Mouse (Mus musculus) forebrain, embryonic 12.5 days (tissue): ENCODE measurements around the gene Igf1r. TPM values are rescaled to one million over a fixed set of nuclear protein-coding genes. Genes with fewer than 3 reads are reported as not detected.
A peak's percentile ranks its signal among the peaks of the same experiment; 100 is the strongest.

ENCODE experiments used
- ATAC-seq: fragments of 200-750 bp; cut with Nextera tagmentation; 2 replicates; pipeline ENCODE4 v1.8.0; 2017; ENCODE audit warnings: moderate TSS enrichment; ENCODE audit not compliant: low FRiP score
- H3K27ac ChIP-seq: fragments of 300-500 bp; sonication (generic); 2 replicates; pipeline ENCODE4 v1.5.1; 2016; ENCODE audit warnings: mild to moderate bottlenecking
- H3K27me3 ChIP-seq: fragments of 300-500 bp; sonication (generic); 2 replicates; pipeline ENCODE4 v1.6.1; 2016; ENCODE audit warnings: mild to moderate bottlenecking
- H3K36me3 ChIP-seq: fragments of 300-500 bp; sonication (generic); replicated peaks from 2 replicates; pipeline ENCODE4 v1.6.1; 2016; ENCODE audit warnings: mild to moderate bottlenecking
- H3K4me1 ChIP-seq: fragments of 300-500 bp; sonication (generic); 2 replicates; pipeline ENCODE4 v1.6.1; 2016
- H3K4me2 ChIP-seq: fragments of 300-500 bp; sonication (generic); 2 replicates; pipeline ENCODE4 v1.6.1; 2016; ENCODE audit warnings: mild to moderate bottlenecking, moderate library complexity
- H3K4me3 ChIP-seq: fragments of 300-500 bp; sonication (generic); replicated peaks from 2 replicates; pipeline ENCODE4 v1.5.1; 2016; ENCODE audit warnings: mild to moderate bottlenecking
- H3K9ac ChIP-seq: fragments of 300-500 bp; sonication (generic); 2 replicates; pipeline ENCODE4 v1.6.1; 2016; ENCODE audit warnings: mild to moderate bottlenecking
- H3K9me3 ChIP-seq: fragments of 300-500 bp; sonication (generic); 2 replicates; pipeline ENCODE4 v1.6.1; 2016
- WGBS: fragments of 180-500 bp; shearing (Covaris S2); methylation state at CpG from one replicate; pipeline ENCODE4 v1.1.7; 2016; 5-methylcytosine and 5-hydroxymethylcytosine counted together
- polyA plus RNA-seq: library from polyadenylated mRNA; unstranded; fragments of >200 nt; fragmentation: Nextera tagmentation; extraction: Ambion mirVana; gene quantifications from 2 replicates; pipeline ENCODE4 v1.2.1, GENCODE M21; 2016

Gene Igf1r
- polyA plus RNA-seq, 1 experiment from 2014 or later, result 36.1 TPM

- Histone ChIP-seq H3K27me3 (no peaks in the 10 kb centered on the region), H3K4me2 (no peak overlapping the region), H3K36me3 (no peaks in the 10 kb centered on the region), H3K4me3 (no peak overlapping the region), H3K4me1 (peaks cover 49% of the 10 kb centered on the region), H3K9me3 (no peaks in the 10 kb centered on the region), H3K27ac (no peak overlapping the region), H3K9ac (no peak overlapping the region)
- WGBS, result 11% methylated on average over 14 of the region's 14 CpGs
- ATAC-seq, result peak; percentile 69
Observed at GRCm38 (mm10) chr7:67961567-67962267, 9.1 kb downstream of the Igf1r start.

- no peak overlapping the region for H3K27ac ChIP-seq
- 87% methylated on average over 3 of the region's 3 CpGs for WGBS
- no peaks in the 10 kb centered on the region for H3K9me3 ChIP-seq
- no peak overlapping the region for H3K9ac ChIP-seq
- no peaks in the 10 kb centered on the region for H3K27me3 ChIP-seq
- no peak for ATAC-seq
- no peak overlapping the region for H3K4me3 ChIP-seq
- H3K4me2 ChIP-seq, result no peak overlapping the region
- no peaks in the 10 kb centered on the region for H3K36me3 ChIP-seq
- peaks cover 32% of the 10 kb centered on the region for H3K4me1 ChIP-seq
Observed at GRCm38 (mm10) chr7:67963691-67964090, 11.1 kb downstream of the Igf1r start.

- Histone ChIP-seq H3K36me3 (no peaks in the 10 kb centered on the region), H3K27me3 (no peaks in the 10 kb centered on the region), H3K4me1 (peaks cover 40% of the 10 kb centered on the region), H3K9ac (no peak overlapping the region), H3K4me3 (no peak overlapping the region), H3K9me3 (no peaks in the 10 kb centered on the region), H3K4me2 (no peak overlapping the region), H3K27ac (no peak overlapping the region)
- 87% methylated on average over 12 of the region's 12 CpGs for WGBS
- ATAC-seq, result no peak
Observed at GRCm38 (mm10) chr7:67968394-67968793, 15.8 kb downstream of the Igf1r start.

GRCm38 (mm10) chr7:67969076-67969475, 16.4 kb downstream of the Igf1r start:
- no peak overlapping the region for H3K27ac ChIP-seq
- H3K4me1 ChIP-seq, result peaks cover 42% of the 10 kb centered on the region
- 91% methylated on average over 9 of the region's 9 CpGs for WGBS
- no peak for ATAC-seq
- H3K4me3 ChIP-seq, result no peak overlapping the region
- H3K4me2 ChIP-seq, result no peak overlapping the region
- no peaks in the 10 kb centered on the region for H3K36me3 ChIP-seq
- H3K9me3 ChIP-seq, result no peaks in the 10 kb centered on the region
- no peaks in the 10 kb centered on the region for H3K27me3 ChIP-seq
- H3K9ac ChIP-seq, result no peak overlapping the region

GRCm38 (mm10) chr7:67973180-67974014, 20.8 kb downstream of the Igf1r start:
- no peaks in the 10 kb centered on the region for H3K9me3 ChIP-seq
- H3K27ac ChIP-seq, result peak overlapping the region; percentile 54
- H3K9ac ChIP-seq, result no peak overlapping the region
- no peak for ATAC-seq
- H3K4me2 ChIP-seq, result no peak overlapping the region
- H3K4me1 ChIP-seq, result peaks cover 52% of the 10 kb centered on the region
- H3K36me3 ChIP-seq, result no peaks in the 10 kb centered on the region
- WGBS, result 9% methylated on average over 15 of the region's 15 CpGs
- no peaks in the 10 kb centered on the region for H3K27me3 ChIP-seq
- H3K4me3 ChIP-seq, result no peak overlapping the region

- no peak for ATAC-seq
- Histone ChIP-seq H3K4me2 (no peak overlapping the region), H3K9me3 (no peaks in the 10 kb centered on the region), H3K9ac (no peak overlapping the region), H3K36me3 (no peaks in the 10 kb centered on the region), H3K27me3 (no peaks in the 10 kb centered on the region), H3K27ac (no peak overlapping the region), H3K4me1 (peaks cover 34% of the 10 kb centered on the region), H3K4me3 (no peak overlapping the region)
- 81% methylated on average over 3 of the region's 3 CpGs for WGBS
Observed at GRCm38 (mm10) chr7:67981956-67982355, 29.3 kb downstream of the Igf1r start.

- Histone ChIP-seq H3K27ac (no peak overlapping the region), H3K36me3 (no peaks in the 10 kb centered on the region), H3K27me3 (no peaks in the 10 kb centered on the region), H3K4me2 (no peak overlapping the region), H3K4me1 (peaks cover 35% of the 10 kb centered on the region), H3K9me3 (no peaks in the 10 kb centered on the region), H3K4me3 (no peak overlapping the region), H3K9ac (no peak overlapping the region)
- 85% methylated on average over 8 of the region's 8 CpGs for WGBS
- no peak for ATAC-seq
Observed at GRCm38 (mm10) chr7:67982809-67983208, 30.2 kb downstream of the Igf1r start.

- H3K9ac ChIP-seq, result no peak overlapping the region
- no peaks in the 10 kb centered on the region for H3K36me3 ChIP-seq
- H3K4me3 ChIP-seq, result no peak overlapping the region
- no peaks in the 10 kb centered on the region for H3K27me3 ChIP-seq
- WGBS, result 91% methylated on average over 7 of the region's 7 CpGs
- no peak overlapping the region for H3K27ac ChIP-seq
- H3K4me1 ChIP-seq, result peaks cover 32% of the 10 kb centered on the region
- H3K4me2 ChIP-seq, result no peak overlapping the region
- no peaks in the 10 kb centered on the region for H3K9me3 ChIP-seq
- no peak for ATAC-seq
Observed at GRCm38 (mm10) chr7:67983451-67983850, 30.8 kb downstream of the Igf1r start.

GRCm38 (mm10) chr7:67985003-67985416, 32.4 kb downstream of the Igf1r start:
- ATAC-seq, result no peak
- H3K9ac ChIP-seq, result no peak overlapping the region
- no peak overlapping the region for H3K4me2 ChIP-seq
- H3K27me3 ChIP-seq, result no peaks in the 10 kb centered on the region
- H3K4me1 ChIP-seq, result peaks cover 34% of the 10 kb centered on the region
- no peaks in the 10 kb centered on the region for H3K9me3 ChIP-seq
- WGBS, result 85% methylated on average over 5 of the region's 5 CpGs
- no peak overlapping the region for H3K4me3 ChIP-seq
- H3K27ac ChIP-seq, result no peak overlapping the region
- H3K36me3 ChIP-seq, result no peaks in the 10 kb centered on the region

GRCm38 (mm10) chr7:67985511-67985910, 32.9 kb downstream of the Igf1r start:
- no peaks in the 10 kb centered on the region for H3K27me3 ChIP-seq
- no peak overlapping the region for H3K9ac ChIP-seq
- no peaks in the 10 kb centered on the region for H3K9me3 ChIP-seq
- no peak overlapping the region for H3K4me2 ChIP-seq
- no peak overlapping the region for H3K4me3 ChIP-seq
- no peak overlapping the region for H3K27ac ChIP-seq
- WGBS, result 73% methylated on average over 5 of the region's 5 CpGs
- peaks cover 34% of the 10 kb centered on the region for H3K4me1 ChIP-seq
- no peaks in the 10 kb centered on the region for H3K36me3 ChIP-seq
- no peak for ATAC-seq

GRCm38 (mm10) chr7:67986277-67986676, 33.6 kb downstream of the Igf1r start:
- no peak overlapping the region for H3K27ac ChIP-seq
- no peak overlapping the region for H3K4me2 ChIP-seq
- 74% methylated on average over 10 of the region's 10 CpGs for WGBS
- ATAC-seq, result no peak
- H3K36me3 ChIP-seq, result no peaks in the 10 kb centered on the region
- H3K9me3 ChIP-seq, result no peaks in the 10 kb centered on the region
- no peak overlapping the region for H3K4me3 ChIP-seq
- H3K27me3 ChIP-seq, result no peaks in the 10 kb centered on the region
- no peak overlapping the region for H3K9ac ChIP-seq
- H3K4me1 ChIP-seq, result peaks cover 34% of the 10 kb centered on the region

- Histone ChIP-seq H3K4me3 (no peak overlapping the region), H3K9me3 (no peaks in the 10 kb centered on the region), H3K9ac (no peak overlapping the region), H3K36me3 (no peaks in the 10 kb centered on the region), H3K4me1 (peaks cover 28% of the 10 kb centered on the region), H3K27me3 (no peaks in the 10 kb centered on the region), H3K27ac (no peak overlapping the region), H3K4me2 (no peak overlapping the region)
- ATAC-seq, result no peak
- WGBS, result 88% methylated on average over 11 of the region's 11 CpGs
Observed at GRCm38 (mm10) chr7:67986816-67987215, 34.2 kb downstream of the Igf1r start.

- Histone ChIP-seq H3K4me3 (no peak overlapping the region), H3K4me1 (peaks cover 22% of the 10 kb centered on the region), H3K4me2 (no peak overlapping the region), H3K36me3 (no peaks in the 10 kb centered on the region), H3K9me3 (no peaks in the 10 kb centered on the region), H3K27ac (no peak overlapping the region), H3K27me3 (no peaks in the 10 kb centered on the region), H3K9ac (no peak overlapping the region)
- 75% methylated on average over 2 of the region's 2 CpGs for WGBS
- no peak for ATAC-seq
Observed at GRCm38 (mm10) chr7:67989376-67989775, 36.7 kb downstream of the Igf1r start.
